Mouse (Mus musculus): Measurements from ENCODE around the gene 2610528J11Rik. TPM values are rescaled to one million over a fixed set of nuclear protein-coding genes. Genes with fewer than 3 reads are reported as not detected.
A peak's percentile ranks its signal among the peaks of the same experiment; 100 is the strongest.
"Not testable (repeated sequence)": the region's sequence is repeated elsewhere in the genome, so short reads cannot be mapped to it uniquely, and the experiment has no call there.

Gene 2610528J11Rik
- total RNA-seq (2021) = not detected
- long read RNA-seq, experiment 1 = 0 reads
- long read RNA-seq, experiment 2 = 0 reads

GRCm38 (mm10) chr4:118526408-118527334 lies at the start of gene 2610528J11Rik:
TSS of gene 2610528J11Rik (plus strand) at chr4:118526999.
- no peak for DNase-seq
- intact Hi-C loops (cut with DNase I) = no loop called here

GRCm38 (mm10) chr4:118489717-118490132 lies 37.1 kb upstream of the 2610528J11Rik start, which contains the start of gene Tie1:
TSS of gene Tie1 (minus strand) at chr4:118490061.
- DNase-seq = peak; percentile 60 to 71
- intact Hi-C loops (cut with DNase I) = loop anchor here (5.0 kb wide), 2 partner anchors 42 to 62 kb away; partner anchors contain the start of gene Elovl1

GRCm38 (mm10) chr4:118490461-118490860 lies 36.3 kb upstream of the 2610528J11Rik start:
- no peak for DNase-seq
- intact Hi-C loops (cut with DNase I) = no loop called here

GRCm38 (mm10) chr4:118500171-118500724 lies 26.6 kb upstream of the 2610528J11Rik start:
- intact Hi-C loops (cut with DNase I) = no loop called here
- peak in 1 of 2 experiments; percentile 33 for DNase-seq

- no peak for DNase-seq
- intact Hi-C loops (cut with DNase I) = no loop called here
Measured at GRCm38 (mm10) chr4:118500792-118501191, 26.0 kb upstream of the 2610528J11Rik start.

GRCm38 (mm10) chr4:118505551-118505950 lies 21.2 kb upstream of the 2610528J11Rik start:
- intact Hi-C loops (cut with DNase I) = no loop called here
- DNase-seq = peak; percentile 24 to 39

- DNase-seq = not testable (repeated sequence)
Measured at GRCm38 (mm10) chr4:118507171-118507570, 19.6 kb upstream of the 2610528J11Rik start.

GRCm38 (mm10) chr4:118509050-118509449 lies 17.7 kb upstream of the 2610528J11Rik start:
- intact Hi-C loops (cut with DNase I) = no loop called here
- no peak for DNase-seq

More at GRCm38 (mm10) chr4:118507171-118507570, 19.6 kb upstream of the 2610528J11Rik start:
- intact Hi-C loops (cut with DNase I) = not testable (repeated sequence)

- intact Hi-C loops (cut with DNase I) = loop anchor here (5.0 kb wide), 2 partner anchors 40 to 70 kb away; no protein-coding TSS in a partner anchor
- peak; percentile 28 to 37 for DNase-seq
Measured at GRCm38 (mm10) chr4:118516699-118517496, 9.9 kb upstream of the 2610528J11Rik start.

- no peak for DNase-seq
- intact Hi-C loops (cut with DNase I) = loop anchor here (5.0 kb wide), 2 partner anchors 40 to 70 kb away; no protein-coding TSS in a partner anchor
Measured at GRCm38 (mm10) chr4:118517497-118518146, 9.2 kb upstream of the 2610528J11Rik start.

- DNase-seq = no peak
- intact Hi-C loops (cut with DNase I) = loop anchor here (5.0 kb wide), 2 partner anchors 41 to 71 kb away; no protein-coding TSS in a partner anchor
Measured at GRCm38 (mm10) chr4:118518208-118518607, 8.6 kb upstream of the 2610528J11Rik start.

- DNase-seq = no peak
- intact Hi-C loops (cut with DNase I) = no loop called here
Measured at GRCm38 (mm10) chr4:118522248-118522647, 4.6 kb upstream of the 2610528J11Rik start.

- intact Hi-C loops (cut with DNase I) = no loop called here
- no peak for DNase-seq
Measured at GRCm38 (mm10) chr4:118523976-118524375, 2.8 kb upstream of the 2610528J11Rik start.

GRCm38 (mm10) chr4:118525779-118526178 lies 1.0 kb upstream of the 2610528J11Rik start:
- intact Hi-C loops (cut with DNase I) = no loop called here
- DNase-seq = no peak

- DNase-seq = no peak
- intact Hi-C loops (cut with DNase I) = no loop called here
Measured at GRCm38 (mm10) chr4:118527335-118527681, 509 bp downstream of the 2610528J11Rik start.

- no peak for DNase-seq
- intact Hi-C loops (cut with DNase I) = no loop called here
Measured at GRCm38 (mm10) chr4:118527720-118528119, 921 bp downstream of the 2610528J11Rik start.

- no peak for DNase-seq
- intact Hi-C loops (cut with DNase I) = no loop called here
Measured at GRCm38 (mm10) chr4:118532663-118533062, 5.9 kb downstream of the 2610528J11Rik start.

GRCm38 (mm10) chr4:118533156-118533555 lies 6.4 kb downstream of the 2610528J11Rik start:
- no peak for DNase-seq
- intact Hi-C loops (cut with DNase I) = no loop called here

- no peak for DNase-seq
- intact Hi-C loops (cut with DNase I) = no loop called here
Measured at GRCm38 (mm10) chr4:118533605-118534004, 6.8 kb downstream of the 2610528J11Rik start.

GRCm38 (mm10) chr4:118535610-118536009 lies 8.8 kb downstream of the 2610528J11Rik start:
- intact Hi-C loops (cut with DNase I) = no loop called here
- no peak for DNase-seq

All from heart, postnatal 14 days (tissue).